Mouse (Mus musculus) midbrain, embryonic 12.5 days (tissue): Measurements from ENCODE around the gene Podxl2. TPM values are rescaled to one million over a fixed set of nuclear protein-coding genes. Genes with fewer than 3 reads are reported as not detected.

ENCODE experiments used
- ATAC-seq: fragments of 200-750 bp; cut with Nextera tagmentation; 2 replicates; pipeline ENCODE4 v1.8.0; 2017; ENCODE audit warnings: low read depth, moderate TSS enrichment, moderate library complexity; ENCODE audit not compliant: low FRiP score
- H3K27ac ChIP-seq: fragments of 300-500 bp; sonication (generic); replicated peaks from 2 replicates; pipeline ENCODE4 v1.5.1; 2016; ENCODE audit warnings: mild to moderate bottlenecking
- H3K27me3 ChIP-seq: fragments of 300-500 bp; sonication (generic); 2 replicates; pipeline ENCODE4 v1.6.1; 2016; ENCODE audit warnings: mild to moderate bottlenecking
- H3K36me3 ChIP-seq: fragments of 300-500 bp; sonication (generic); 2 replicates; pipeline ENCODE4 v1.6.1; 2016
- H3K4me1 ChIP-seq: fragments of 300-500 bp; sonication (generic); 2 replicates; pipeline ENCODE4 v1.6.1; 2016
- H3K4me2 ChIP-seq: fragments of 300-500 bp; sonication (generic); replicated peaks from 2 replicates; pipeline ENCODE4 v1.6.1; 2016; ENCODE audit warnings: mild to moderate bottlenecking, moderate library complexity
- H3K4me3 ChIP-seq: fragments of 300-500 bp; sonication (generic); 2 replicates; pipeline ENCODE4 v1.5.1; 2016; ENCODE audit warnings: mild to moderate bottlenecking
- H3K9ac ChIP-seq: fragments of 300-500 bp; sonication (generic); replicated peaks from 2 replicates; pipeline ENCODE4 v1.6.1; 2016; ENCODE audit warnings: mild to moderate bottlenecking, moderate library complexity
- H3K9me3 ChIP-seq: fragments of 300-500 bp; sonication (generic); 2 replicates; pipeline ENCODE4 v1.6.1; 2016; ENCODE audit warnings: mild to moderate bottlenecking
- WGBS: fragments of 180-500 bp; shearing (Covaris S2); methylation state at CpG from one replicate; pipeline ENCODE4 v1.1.7; 2016; 5-methylcytosine and 5-hydroxymethylcytosine counted together
- polyA plus RNA-seq: library from polyadenylated mRNA; unstranded; fragments of >200 nt; fragmentation: Nextera tagmentation; extraction: Ambion mirVana; gene quantifications from 2 replicates; pipeline ENCODE4 v1.2.1, GENCODE M21; 2016

The Podxl2 gene
- polyA plus RNA-seq, 1 experiment from 2014 or later: 305 TPM

- no peak overlapping the region for H3K4me3 ChIP-seq
- no peak for ATAC-seq
- no peak overlapping the region for H3K27ac ChIP-seq
- no peak overlapping the region for H3K9ac ChIP-seq
- no peaks in the 10 kb centered on the region for H3K4me1 ChIP-seq
- WGBS: 89% methylated on average over 5 of the region's 5 CpGs
- H3K4me2 ChIP-seq: no peak overlapping the region
- H3K9me3 ChIP-seq: no peaks in the 10 kb centered on the region
- peaks cover 6% of the 10 kb centered on the region for H3K27me3 ChIP-seq
- peaks cover 32% of the 10 kb centered on the region for H3K36me3 ChIP-seq
Measured at GRCm38 (mm10) chr6:88833340-88834140, 41.3 kb downstream of the Podxl2 start.

GRCm38 (mm10) chr6:88832663-88833062 lies 42.2 kb downstream of the Podxl2 start:
- Histone ChIP-seq H3K9me3 (no peaks in the 10 kb centered on the region), H3K4me1 (no peaks in the 10 kb centered on the region), H3K4me2 (no peak overlapping the region), H3K27me3 (peaks cover 6% of the 10 kb centered on the region), H3K4me3 (no peak overlapping the region), H3K9ac (no peak overlapping the region), H3K27ac (no peak overlapping the region), H3K36me3 (peaks cover 23% of the 10 kb centered on the region)
- 0 out of 2 replicates have a peak, but pooled peaks have one; percentile 42 for ATAC-seq
- 75% methylated on average over 5 of the region's 5 CpGs for WGBS

- WGBS: 28% methylated on average over 8 of the region's 8 CpGs
- no peak overlapping the region for H3K9ac ChIP-seq
Measured at GRCm38 (mm10) chr6:88831456-88831855, 43.4 kb downstream of the Podxl2 start.

GRCm38 (mm10) chr6:88830112-88830702 lies 44.6 kb downstream of the Podxl2 start:
- H3K4me3 ChIP-seq: no peak overlapping the region
- no peak overlapping the region for H3K9ac ChIP-seq
- H3K36me3 ChIP-seq: 0 out of 2 replicates have a peak, but pooled peaks cover under 1% of the 10 kb centered on the region
- 83% methylated on average over 6 of the region's 6 CpGs for WGBS
- peaks cover 6% of the 10 kb centered on the region for H3K27me3 ChIP-seq
- ATAC-seq: no peak
- no peak overlapping the region for H3K4me2 ChIP-seq
- no peaks in the 10 kb centered on the region for H3K9me3 ChIP-seq
- H3K4me1 ChIP-seq: peaks cover 7% of the 10 kb centered on the region; the same call in 1 of the 2 replicates
- H3K27ac ChIP-seq: no peak overlapping the region

More at GRCm38 (mm10) chr6:88831456-88831855, 43.4 kb downstream of the Podxl2 start:
- Histone ChIP-seq H3K9me3 (no peaks in the 10 kb centered on the region), H3K36me3 (peaks cover 12% of the 10 kb centered on the region; the same call in 1 of the 2 replicates), H3K27ac (no peak overlapping the region), H3K4me3 (no peak overlapping the region), H3K27me3 (peaks cover 6% of the 10 kb centered on the region), H3K4me1 (peaks cover 7% of the 10 kb centered on the region; the same call in 1 of the 2 replicates), H3K4me2 (no peak overlapping the region)
- ATAC-seq: peak; percentile 53; the same call in 1 of the 2 replicates

- H3K9me3 ChIP-seq: no peaks in the 10 kb centered on the region
- 89% methylated on average over 4 of the region's 4 CpGs for WGBS
- H3K4me2 ChIP-seq: no peak overlapping the region
- H3K4me1 ChIP-seq: peaks cover 7% of the 10 kb centered on the region; the same call in 1 of the 2 replicates
- H3K36me3 ChIP-seq: no peaks in the 10 kb centered on the region
- no peak overlapping the region for H3K9ac ChIP-seq
- H3K4me3 ChIP-seq: no peak overlapping the region
- H3K27ac ChIP-seq: no peak overlapping the region
- peaks cover 6% of the 10 kb centered on the region for H3K27me3 ChIP-seq
- no peak for ATAC-seq
Measured at GRCm38 (mm10) chr6:88829579-88829978, 45.3 kb downstream of the Podxl2 start.

- H3K9me3 ChIP-seq: no peaks in the 10 kb centered on the region
- no peak overlapping the region for H3K4me2 ChIP-seq
- no peaks in the 10 kb centered on the region for H3K36me3 ChIP-seq
- no peak for ATAC-seq
- no peak overlapping the region for H3K9ac ChIP-seq
- WGBS: 75% methylated on average over 15 of the region's 15 CpGs
- peaks cover 6% of the 10 kb centered on the region for H3K27me3 ChIP-seq
- no peak overlapping the region for H3K27ac ChIP-seq
- no peak overlapping the region for H3K4me3 ChIP-seq
- H3K4me1 ChIP-seq: peaks cover 7% of the 10 kb centered on the region; the same call in 1 of the 2 replicates
Measured at GRCm38 (mm10) chr6:88828206-88829009, 46.4 kb downstream of the Podxl2 start.

DNA sequence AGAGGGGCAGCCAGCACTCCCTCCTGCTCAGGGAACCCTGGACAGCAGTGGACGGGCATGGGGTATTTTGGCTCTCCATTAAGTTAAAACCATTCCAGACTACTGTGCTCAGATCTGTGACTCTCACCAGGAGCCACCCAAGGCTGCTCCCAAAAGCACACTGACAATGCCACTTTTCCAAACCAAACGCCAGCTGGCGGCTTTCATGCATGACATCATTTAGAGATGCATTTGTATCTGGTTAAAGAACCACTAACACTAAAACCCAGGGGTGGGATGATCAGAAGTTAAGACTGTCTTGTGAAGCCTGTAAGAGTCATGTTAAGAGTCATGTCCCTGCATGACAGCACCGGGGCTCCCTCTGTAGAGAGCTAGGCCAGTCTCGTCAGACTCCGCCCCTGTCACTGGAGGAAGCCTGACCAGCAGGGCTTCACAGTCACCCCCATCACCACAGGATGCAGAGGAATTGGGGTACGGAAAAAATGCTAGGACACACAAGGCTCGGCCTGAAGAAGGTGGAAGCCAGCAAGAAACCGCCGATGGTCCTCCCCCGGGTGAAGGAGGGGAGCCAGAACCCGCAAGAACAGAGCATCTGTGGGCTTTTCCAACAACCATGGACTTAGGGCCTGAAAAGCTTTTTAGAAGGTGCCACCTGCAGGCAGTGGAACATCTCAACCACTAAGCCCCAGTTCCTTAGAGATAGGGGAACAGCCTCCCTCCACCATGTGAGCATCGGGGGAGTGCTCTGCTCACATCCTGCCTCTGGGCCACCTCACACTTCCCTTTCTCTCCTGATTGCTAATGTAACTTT lies 47.2 kb downstream of the Podxl2 start:
- Histone ChIP-seq H3K36me3 (no peaks in the 10 kb centered on the region), H3K4me3 (no peak overlapping the region), H3K27me3 (peaks cover 6% of the 10 kb centered on the region), H3K4me2 (no peak overlapping the region), H3K4me1 (peaks cover 7% of the 10 kb centered on the region; the same call in 1 of the 2 replicates), H3K9me3 (no peaks in the 10 kb centered on the region), H3K9ac (no peak overlapping the region), H3K27ac (no peak overlapping the region)
- no peak for ATAC-seq
- 65% methylated on average over 13 of the region's 13 CpGs for WGBS

DNA sequence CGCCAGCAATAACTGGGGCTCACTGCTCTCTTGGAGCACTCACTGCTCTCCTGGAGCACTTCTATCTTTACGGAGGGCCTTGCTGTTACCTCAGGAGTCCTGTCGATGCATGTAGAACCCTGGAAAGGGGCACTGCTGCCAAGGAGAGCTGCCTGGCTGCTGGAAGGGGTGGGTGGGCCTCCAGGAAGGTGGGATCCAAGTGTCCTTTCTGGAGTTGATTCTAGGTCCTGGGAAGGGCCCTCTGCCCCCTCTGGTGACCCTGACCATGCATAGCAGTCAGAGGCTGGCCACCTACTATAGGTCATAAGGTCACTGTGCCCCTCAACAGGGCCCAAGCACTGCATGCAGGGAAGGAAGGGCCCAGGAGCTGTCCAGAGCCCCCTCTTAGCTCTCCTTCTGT lies 47.9 kb downstream of the Podxl2 start:
- peaks cover 6% of the 10 kb centered on the region for H3K27me3 ChIP-seq
- H3K4me3 ChIP-seq: no peak overlapping the region
- WGBS: 77% methylated on average over 3 of the region's 3 CpGs
- H3K4me2 ChIP-seq: no peak overlapping the region
- peaks cover 7% of the 10 kb centered on the region; the same call in 1 of the 2 replicates for H3K4me1 ChIP-seq
- no peaks in the 10 kb centered on the region for H3K36me3 ChIP-seq
- H3K9ac ChIP-seq: no peak overlapping the region
- no peak overlapping the region for H3K27ac ChIP-seq
- H3K9me3 ChIP-seq: no peaks in the 10 kb centered on the region
- ATAC-seq: no peak

GRCm38 (mm10) chr6:88826545-88826944 lies 48.3 kb downstream of the Podxl2 start:
- Histone ChIP-seq H3K9ac (no peak overlapping the region), H3K36me3 (no peaks in the 10 kb centered on the region), H3K4me2 (no peak overlapping the region), H3K9me3 (no peaks in the 10 kb centered on the region), H3K4me1 (peaks cover 7% of the 10 kb centered on the region; the same call in 1 of the 2 replicates), H3K27ac (no peak overlapping the region), H3K27me3 (peaks cover 6% of the 10 kb centered on the region), H3K4me3 (no peak overlapping the region)
- 40% methylated on average over 6 of the region's 6 CpGs for whole genome bisulfite sequencing
- peak; percentile 63 for ATAC-seq

DNA sequence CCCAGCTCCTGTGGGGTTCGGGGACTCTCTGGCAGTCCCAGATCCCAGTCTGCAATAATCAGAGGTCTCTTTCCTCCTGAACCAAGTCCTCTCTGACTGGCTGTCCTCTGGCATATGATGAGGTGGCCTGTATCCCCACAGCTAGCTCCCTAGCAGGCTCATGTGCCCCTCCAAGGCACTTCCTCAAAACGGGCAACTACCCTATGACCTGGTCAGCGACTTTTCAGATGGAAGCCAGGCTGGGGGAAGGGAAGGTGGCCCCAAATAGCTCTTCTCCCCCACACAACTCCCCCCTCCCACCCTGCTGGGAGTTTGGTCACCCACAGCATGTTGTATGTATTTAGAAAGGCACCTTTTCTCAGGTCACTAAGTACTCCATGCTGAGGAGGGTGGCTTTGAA lies 48.8 kb downstream of the Podxl2 start:
- Histone ChIP-seq H3K4me1 (peaks cover 7% of the 10 kb centered on the region; the same call in 1 of the 2 replicates), H3K4me3 (no peak overlapping the region), H3K27ac (no peak overlapping the region), H3K9me3 (no peaks in the 10 kb centered on the region), H3K36me3 (no peaks in the 10 kb centered on the region), H3K9ac (no peak overlapping the region), H3K4me2 (no peak overlapping the region), H3K27me3 (peaks cover 6% of the 10 kb centered on the region)
- ATAC-seq: no peak
- 70% methylated on average over 3 of the region's 3 CpGs for WGBS

DNA sequence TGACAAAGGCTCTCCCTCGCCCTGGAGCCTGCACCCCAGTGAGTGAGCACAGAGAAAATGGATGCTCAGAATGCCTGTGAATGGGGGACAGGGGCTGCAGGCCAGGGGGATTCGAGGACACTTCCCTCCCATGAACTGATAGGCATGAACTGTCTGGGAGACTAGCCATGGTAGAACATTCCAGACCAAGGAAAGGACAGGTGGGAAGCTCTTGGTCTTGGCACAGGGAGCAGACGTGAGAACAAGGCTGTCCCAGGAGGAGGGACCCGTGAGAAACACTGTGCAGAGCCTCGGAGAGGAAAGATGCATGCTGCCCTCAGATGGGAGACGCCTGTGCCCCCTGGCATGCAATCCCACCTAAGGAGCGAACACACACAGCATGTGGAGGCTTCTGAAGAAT lies 50.7 kb downstream of the Podxl2 start:
- no peak overlapping the region for H3K4me2 ChIP-seq
- no peak for ATAC-seq
- peaks cover 7% of the 10 kb centered on the region; the same call in 1 of the 2 replicates for H3K4me1 ChIP-seq
- H3K36me3 ChIP-seq: no peaks in the 10 kb centered on the region
- H3K9ac ChIP-seq: no peak overlapping the region
- H3K9me3 ChIP-seq: no peaks in the 10 kb centered on the region
- H3K27ac ChIP-seq: no peak overlapping the region
- no peak overlapping the region for H3K4me3 ChIP-seq
- 66% methylated on average over 7 of the region's 7 CpGs for WGBS
- H3K27me3 ChIP-seq: no peaks in the 10 kb centered on the region
